Mouse (Mus musculus) kidney, adult 2 months (tissue): ENCODE measurements around the gene Slc25a16. TPM values are rescaled to one million over a fixed set of nuclear protein-coding genes. Genes with fewer than 3 reads are reported as not detected.

Source experiments
- DNase-seq: peaks from one replicate; pipeline ENCODE4 v3.0.0; 2021
- H3K27ac ChIP-seq: fragments of 200-500 bp; 2 replicates; pipeline ENCODE4 v1.5.1; 2012; ENCODE audit warnings: low read depth, low read length, control low read depth, inconsistent platforms; ENCODE audit not compliant: insufficient read depth
- H3K27me3 ChIP-seq: fragments of 200-500 bp; replicated peaks from 2 replicates; pipeline ENCODE4 v1.6.1; 2012; ENCODE audit warnings: mild to moderate bottlenecking, moderate library complexity, low read length, inconsistent platforms; ENCODE audit not compliant: control insufficient read depth, insufficient read depth
- H3K36me3 ChIP-seq: fragments of 200-500 bp; 2 replicates; pipeline ENCODE4 v1.6.1; 2012; ENCODE audit warnings: mild to moderate bottlenecking, moderate library complexity, low read length, inconsistent platforms; ENCODE audit not compliant: control insufficient read depth, insufficient read depth
- H3K4me1 ChIP-seq: fragments of 200-500 bp; 2 replicates; pipeline ENCODE4 v1.6.1; 2011; ENCODE audit warnings: low read length; ENCODE audit not compliant: control insufficient read depth, insufficient read depth
- H3K4me3 ChIP-seq: fragments of 200-500 bp; 2 replicates; pipeline ENCODE4 v1.5.1; 2011; ENCODE audit warnings: mild to moderate bottlenecking, low read depth, low read length, control low read depth; ENCODE audit not compliant: insufficient read depth
- CTCF ChIP-seq: fragments of 200-500 bp; conservative IDR thresholded peaks from 2 replicates; pipeline ENCODE4 v1.5.1; 2011; ENCODE audit warnings: low read depth, mild to moderate bottlenecking, control low read depth, low read length, moderate library complexity, mixed read lengths; ENCODE audit not compliant: insufficient read depth, insufficient read length
- POLR2A ChIP-seq: fragments of 200-500 bp; IDR thresholded peaks from one replicate; pipeline ENCODE4 v1.6.1; 2011; ENCODE audit warnings: low read depth, low read length, control low read depth
- WGBS: fragments of 180-500 bp; shearing (Covaris S2); methylation state at CpG from one replicate; pipeline ENCODE4 v1.1.7; 2018; 5-methylcytosine and 5-hydroxymethylcytosine counted together
- polyA plus RNA-seq: library from polyadenylated mRNA; depleted of rRNA; stranded (reverse); fragments of >200 nt; gene quantifications from 2 replicates; pipeline ENCODE4 v1.2.3, GENCODE M21; 2012; rRNA removed

Slc25a16 gene
- 105 and 143 TPM in 2 replicates for polyA plus RNA-seq

DNA sequence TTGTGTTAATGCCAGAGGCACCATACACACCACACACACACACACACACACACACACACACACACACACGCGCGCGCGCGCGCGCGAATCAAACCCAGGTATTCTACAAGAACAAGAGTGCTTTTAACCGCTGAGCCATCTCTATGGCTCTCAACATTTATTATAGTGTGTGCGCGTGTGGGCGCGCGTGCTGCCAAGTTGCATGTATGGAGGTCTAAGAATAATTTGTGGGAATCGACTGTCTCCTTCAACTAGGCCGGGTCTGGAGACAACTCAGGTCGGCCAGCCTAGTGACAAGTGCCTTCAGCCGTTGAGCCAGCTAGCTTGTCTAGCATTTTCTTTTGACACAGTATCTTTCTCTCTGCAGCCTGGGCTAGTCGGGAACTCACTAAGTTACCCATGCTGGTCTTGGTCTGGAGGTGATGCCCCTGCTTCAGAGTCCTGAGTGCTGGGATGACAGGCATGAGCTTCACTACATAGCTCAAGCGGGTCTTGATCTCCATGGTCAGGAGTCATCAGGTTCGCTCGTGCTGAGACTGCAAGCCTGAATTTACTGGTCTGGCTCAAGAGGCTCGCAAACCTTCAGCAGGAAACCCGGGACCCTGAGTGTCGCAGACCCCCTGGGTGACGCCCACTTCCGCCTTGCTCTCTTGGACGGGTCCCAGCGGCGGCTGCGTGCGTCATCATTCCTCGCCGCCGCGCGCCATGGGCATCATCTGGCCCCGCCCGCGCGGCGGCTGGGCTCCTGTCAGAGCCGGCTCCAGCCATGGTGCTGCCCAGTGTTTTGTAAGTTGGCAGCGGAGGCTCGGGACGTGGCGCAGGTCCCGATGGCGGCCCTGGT lies at the start of gene Slc25a16:
Gene Slc25a16, plus strand, starts transcription at position 709 of the 841 bp plus-strand sequence.
- 5% methylated on average over 50 of the region's 50 CpGs for WGBS
- peak; percentile 94 for DNase-seq
- Histone ChIP-seq H3K4me3 (peak within 1 kb of the TSS; percentile 94), H3K27me3 (no peaks in the 10 kb centered on the region), H3K27ac (peak within 1 kb of the TSS; percentile 77), H3K4me1 (peaks cover 12% of the 10 kb centered on the region), H3K36me3 (no peaks in the 10 kb centered on the region)
- TF ChIP-seq POLR2A (peak; percentile 61), CTCF (no peak)

DNA sequence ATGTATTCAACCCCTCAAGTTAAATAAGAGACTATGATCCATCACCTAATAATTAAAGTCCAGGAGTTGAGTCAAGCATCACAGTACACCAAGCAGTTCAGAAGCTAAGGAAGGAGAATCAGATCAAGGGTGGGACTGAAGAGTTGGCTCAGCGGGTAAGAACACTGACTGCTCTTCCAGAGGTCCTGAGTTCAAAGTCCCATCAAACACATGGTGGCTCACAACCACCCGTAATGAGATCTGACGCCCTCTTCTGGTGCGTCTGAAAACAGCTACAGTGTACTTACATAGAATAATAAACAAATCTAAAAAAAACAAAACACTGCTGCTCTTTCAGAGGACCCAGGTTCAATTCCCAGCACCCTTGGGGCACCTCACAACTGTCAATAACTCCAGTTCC lies 45.6 kb upstream of the Slc25a16 start:
- no peaks in the 10 kb centered on the region for H3K4me1 ChIP-seq
- no peaks in the 10 kb centered on the region for H3K27me3 ChIP-seq
- H3K36me3 ChIP-seq: no peaks in the 10 kb centered on the region
- TF ChIP-seq POLR2A: no peak
- no peak for TF ChIP-seq CTCF
- 77% methylated on average over 4 of the region's 4 CpGs for WGBS
- DNase-seq: no peak
- no peak overlapping the region for H3K27ac ChIP-seq
- H3K4me3 ChIP-seq: no peak overlapping the region

DNA sequence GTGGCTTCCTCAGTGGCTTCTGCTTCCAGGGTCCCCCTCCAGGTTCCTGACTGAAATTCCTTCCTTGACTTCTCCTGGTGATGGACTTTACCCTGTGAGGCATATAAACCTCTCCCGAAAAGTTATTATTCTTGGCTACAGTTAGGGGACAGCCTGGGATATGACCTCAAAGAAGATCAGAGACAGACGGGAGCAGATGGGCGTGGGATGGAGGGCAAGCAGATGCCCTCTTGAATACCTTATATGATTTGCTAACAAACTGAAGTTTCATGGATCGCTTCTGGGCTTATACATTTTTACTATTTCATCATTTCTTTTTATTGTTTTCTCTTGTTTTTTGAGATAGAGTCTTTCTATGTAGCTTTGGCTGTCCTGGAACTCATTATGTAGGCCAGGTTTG lies 44.9 kb upstream of the Slc25a16 start:
- H3K27ac ChIP-seq: no peak overlapping the region
- WGBS: 71% methylated on average over 4 of the region's 4 CpGs

DNA sequence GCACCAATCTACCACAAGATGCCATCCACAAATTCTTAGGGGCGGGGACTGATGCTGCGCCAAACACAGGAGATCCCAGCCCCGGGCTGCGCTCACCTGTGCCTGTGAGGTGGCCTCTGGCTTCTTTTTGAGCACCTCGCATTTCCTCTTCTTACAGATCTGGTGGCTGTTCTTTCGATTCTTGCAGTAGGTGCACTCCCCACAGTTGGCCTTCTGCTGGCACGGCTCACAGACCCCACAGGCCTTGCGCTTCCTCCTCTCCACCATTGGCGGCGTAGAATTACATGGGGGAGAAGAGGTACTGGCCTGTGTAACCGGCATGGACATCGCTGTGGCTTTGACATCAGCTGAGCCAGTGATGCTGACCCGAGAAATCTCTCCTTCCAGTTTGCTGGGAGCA lies 42.4 kb upstream of the Slc25a16 start:
- no peak overlapping the region for H3K27ac ChIP-seq
- 86% methylated on average over 13 of the region's 13 CpGs for whole genome bisulfite sequencing

More for the DNA sequence above, 44.9 kb upstream of the Slc25a16 start:
- no peak for DNase-seq
- no peak for TF ChIP-seq CTCF
- Histone ChIP-seq H3K27me3 (no peaks in the 10 kb centered on the region), H3K4me3 (no peak overlapping the region), H3K4me1 (no peaks in the 10 kb centered on the region), H3K36me3 (no peaks in the 10 kb centered on the region)

DNA sequence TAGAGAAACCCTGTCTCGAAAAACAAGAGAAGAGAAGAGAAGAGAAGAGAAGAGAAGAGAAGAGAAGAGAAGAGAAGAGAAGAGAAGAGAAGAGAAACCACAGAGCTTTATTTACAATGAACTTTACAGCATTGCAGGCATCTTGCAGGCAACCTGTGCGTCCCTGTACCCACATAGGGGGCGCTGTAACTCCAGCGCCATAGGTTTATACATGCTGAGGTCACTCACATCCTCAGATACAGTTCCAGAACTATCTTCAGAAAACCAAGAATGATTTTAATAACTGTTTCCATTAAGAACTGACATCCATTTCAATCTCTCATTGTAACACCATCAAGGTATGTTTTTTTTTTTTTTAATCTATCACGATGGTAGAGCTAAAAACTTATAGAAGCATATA lies 39.2 kb upstream of the Slc25a16 start:
- Histone ChIP-seq H3K27ac (no peak overlapping the region), H3K27me3 (no peaks in the 10 kb centered on the region), H3K4me3 (no peak overlapping the region), H3K36me3 (no peaks in the 10 kb centered on the region), H3K4me1 (no peaks in the 10 kb centered on the region)
- TF ChIP-seq POLR2A: no peak
- peak; percentile 43; the same call in 1 of the 2 replicates for TF ChIP-seq CTCF
- DNase-seq: no peak
- 53% methylated on average over 5 of the region's 5 CpGs for WGBS

More for the DNA sequence above, 42.4 kb upstream of the Slc25a16 start:
- no peak overlapping the region for H3K4me3 ChIP-seq
- DNase-seq: no peak
- H3K27me3 ChIP-seq: no peaks in the 10 kb centered on the region
- H3K36me3 ChIP-seq: no peaks in the 10 kb centered on the region
- no peaks in the 10 kb centered on the region for H3K4me1 ChIP-seq
- TF ChIP-seq POLR2A: no peak
- TF ChIP-seq CTCF: no peak

DNA sequence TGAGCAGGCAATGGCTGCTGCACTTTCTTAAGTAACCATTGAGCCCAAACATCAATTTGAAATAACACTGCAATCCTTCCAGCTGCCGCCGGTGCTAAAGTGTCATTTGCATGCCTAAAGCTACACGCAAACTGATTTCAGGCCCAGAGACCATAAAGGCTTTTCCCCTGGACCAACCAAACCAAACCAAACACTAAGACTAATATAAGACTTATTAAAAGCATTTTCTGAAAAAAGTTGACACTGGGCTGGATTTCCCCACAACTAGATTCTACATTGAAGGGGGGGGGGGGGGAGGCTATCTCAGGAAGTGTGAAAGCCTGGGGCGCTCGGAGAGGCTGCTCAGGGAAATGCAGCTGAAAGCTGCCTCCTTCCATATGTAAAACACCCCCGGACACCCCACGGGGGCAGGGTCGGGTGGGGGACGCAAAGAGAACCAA lies 36.5 kb upstream of the Slc25a16 start:
- WGBS: 47% methylated on average over 9 of the region's 9 CpGs
- no peak overlapping the region for H3K27ac ChIP-seq

DNA sequence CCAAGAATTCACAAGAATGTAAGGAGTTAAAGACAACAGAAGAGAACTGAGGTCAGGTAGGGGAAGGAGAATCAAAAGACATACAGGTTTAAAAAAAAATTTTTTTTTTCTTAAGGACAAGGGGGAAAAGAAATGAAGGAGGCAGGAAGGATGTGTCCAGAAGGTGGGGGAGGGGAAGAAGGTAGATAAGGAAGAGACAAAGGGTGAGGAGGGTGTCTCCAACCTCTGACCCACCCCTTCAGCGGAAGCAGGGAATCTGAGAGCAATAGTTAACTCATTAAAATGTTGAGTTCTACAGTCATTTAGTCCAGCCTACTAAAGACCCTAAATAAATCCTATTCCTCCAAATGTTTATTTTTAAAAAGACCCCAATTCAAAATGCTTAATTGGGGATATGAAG lies 35.9 kb upstream of the Slc25a16 start:
- Histone ChIP-seq H3K4me1 (no peaks in the 10 kb centered on the region), H3K36me3 (no peaks in the 10 kb centered on the region), H3K27me3 (no peaks in the 10 kb centered on the region), H3K27ac (no peak overlapping the region), H3K4me3 (no peak overlapping the region)
- DNase-seq: no peak
- TF ChIP-seq POLR2A (no peak), CTCF (no peak)
- 74% methylated on average over 1 of the region's 1 CpGs for whole genome bisulfite sequencing

More for the DNA sequence above, 36.5 kb upstream of the Slc25a16 start:
- Histone ChIP-seq H3K36me3 (no peaks in the 10 kb centered on the region), H3K4me3 (no peak overlapping the region), H3K4me1 (no peaks in the 10 kb centered on the region), H3K27me3 (no peaks in the 10 kb centered on the region)
- TF ChIP-seq CTCF (no peak), POLR2A (no peak)
- DNase-seq: no peak
